Mouse (Mus musculus): ENCODE results near the gene Gm45808. TPM values are rescaled to one million over a fixed set of nuclear protein-coding genes. Genes with fewer than 3 reads are reported as not detected.
"Not testable (repeated sequence)": the region's sequence is repeated elsewhere in the genome, so short reads cannot be mapped to it uniquely, and the experiment has no call there.

Gene Gm45808
- 0.19 TPM in 1 of 2 replicates, not detected in the other for polyA plus RNA-seq (2012; rRNA removed)

DNA sequence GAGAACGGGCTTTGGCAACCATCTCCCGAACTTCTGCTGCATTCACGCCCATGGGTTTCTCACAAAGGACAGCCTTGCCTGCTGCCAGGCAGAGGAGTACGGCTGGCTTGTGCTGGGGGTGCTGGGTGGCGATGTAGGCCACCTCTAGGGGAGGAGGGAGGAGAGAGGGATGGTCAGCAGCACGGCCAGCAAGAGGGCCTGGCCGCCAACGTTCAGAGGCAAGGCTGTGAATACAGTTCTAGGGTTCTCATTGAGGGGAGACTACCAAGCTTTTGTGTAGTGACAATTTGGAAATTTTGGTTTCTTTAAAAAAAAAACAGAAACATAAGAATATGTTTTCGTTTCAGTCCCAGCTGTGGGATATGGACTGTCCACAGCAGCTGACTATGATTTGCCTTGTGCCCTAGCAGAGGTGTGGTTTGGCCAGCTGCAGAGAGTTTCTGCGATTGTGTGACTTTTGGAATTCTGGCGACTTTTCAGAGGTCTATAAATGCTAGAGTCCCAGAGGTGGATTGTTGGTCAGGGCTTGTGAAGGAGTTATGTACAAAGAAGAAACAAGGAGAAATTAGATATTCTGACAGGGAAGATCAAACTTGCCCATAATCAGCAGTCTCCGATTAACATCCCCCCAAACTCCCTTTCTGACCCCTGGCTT, at the start of gene Gm45808:
Gene Gm45808 (minus strand): TSS at position 51 of the 655 bp plus-strand sequence.
- no peak within 1 kb of the TSS for H3K4me3 ChIP-seq (ENCODE audit: insufficient read depth, low read length)
- no peak for TF ChIP-seq CTCF (IDR thresholded peaks at IDR 0.05; ENCODE audit: extremely low read depth, insufficient read depth, low read length)
- TF ChIP-seq POLR2A (IDR thresholded peaks at IDR 0.05; ENCODE audit: extremely low read depth, insufficient read depth, low read length): no peak
- no peak within 1 kb of the TSS for H3K27ac ChIP-seq (ENCODE audit: insufficient read depth, low read length)
- H3K4me1 ChIP-seq (ENCODE audit: control insufficient read depth, insufficient read depth, low read length): no peaks in the 10 kb centered on the region; the same call in 1 of the 2 replicates

DNA sequence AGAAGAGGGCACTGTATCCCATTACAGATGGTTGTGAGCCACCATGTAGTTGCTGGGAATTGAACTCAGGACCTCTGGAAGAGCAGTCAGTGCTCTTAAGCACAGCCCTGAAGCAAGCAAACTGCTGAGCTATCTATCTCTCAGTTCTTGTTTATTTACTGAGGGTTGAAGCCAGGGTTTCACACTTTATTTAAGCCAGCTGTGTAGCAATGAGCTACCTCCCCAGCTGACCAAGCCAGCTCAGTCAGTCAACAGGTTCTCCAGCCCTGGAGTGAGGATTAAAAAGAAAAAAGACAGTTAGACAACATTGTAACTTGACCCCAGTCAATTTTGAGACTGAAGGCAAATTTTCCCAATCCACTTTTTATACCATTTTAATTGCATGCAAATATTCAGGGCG, 49.1 kb upstream of the Gm45808 start:
- Histone ChIP-seq H3K4me3 (ENCODE audit: insufficient read depth, low read length) (no peak overlapping the region), H3K27ac (ENCODE audit: insufficient read depth, low read length) (no peak overlapping the region), H3K4me1 (ENCODE audit: control insufficient read depth, insufficient read depth, low read length) (no peaks in the 10 kb centered on the region)
- TF ChIP-seq POLR2A (IDR thresholded peaks at IDR 0.05; ENCODE audit: extremely low read depth, insufficient read depth, low read length) (no peak), CTCF (IDR thresholded peaks at IDR 0.05; ENCODE audit: extremely low read depth, insufficient read depth, low read length) (no peak)

DNA sequence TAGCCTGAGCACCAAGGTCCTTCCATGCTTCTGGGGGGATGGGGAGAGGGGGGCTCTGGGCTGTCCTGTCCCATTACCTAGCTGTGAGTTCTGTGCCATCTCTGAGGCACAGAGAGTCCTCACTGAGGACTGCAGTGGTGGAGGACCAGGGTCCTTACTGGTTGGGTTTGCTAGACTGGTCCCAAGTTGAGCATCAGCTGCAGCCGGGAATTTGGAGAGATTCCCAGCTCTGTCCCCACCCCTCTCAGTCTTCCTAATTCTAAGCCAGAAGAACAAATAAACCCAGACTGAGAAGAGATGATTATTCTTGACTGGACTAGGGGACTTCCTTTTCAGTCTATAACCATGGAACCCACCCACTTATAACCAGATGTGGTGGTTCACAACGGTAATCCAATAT, 44.0 kb upstream of the Gm45808 start:
- no peak overlapping the region for H3K27ac ChIP-seq (ENCODE audit: insufficient read depth, low read length)
- no peak overlapping the region for H3K4me3 ChIP-seq (ENCODE audit: insufficient read depth, low read length)
- TF ChIP-seq CTCF (IDR thresholded peaks at IDR 0.05; ENCODE audit: extremely low read depth, insufficient read depth, low read length) (no peak), POLR2A (IDR thresholded peaks at IDR 0.05; ENCODE audit: extremely low read depth, insufficient read depth, low read length) (no peak)
- H3K4me1 ChIP-seq (ENCODE audit: control insufficient read depth, insufficient read depth, low read length): no peaks in the 10 kb centered on the region

DNA sequence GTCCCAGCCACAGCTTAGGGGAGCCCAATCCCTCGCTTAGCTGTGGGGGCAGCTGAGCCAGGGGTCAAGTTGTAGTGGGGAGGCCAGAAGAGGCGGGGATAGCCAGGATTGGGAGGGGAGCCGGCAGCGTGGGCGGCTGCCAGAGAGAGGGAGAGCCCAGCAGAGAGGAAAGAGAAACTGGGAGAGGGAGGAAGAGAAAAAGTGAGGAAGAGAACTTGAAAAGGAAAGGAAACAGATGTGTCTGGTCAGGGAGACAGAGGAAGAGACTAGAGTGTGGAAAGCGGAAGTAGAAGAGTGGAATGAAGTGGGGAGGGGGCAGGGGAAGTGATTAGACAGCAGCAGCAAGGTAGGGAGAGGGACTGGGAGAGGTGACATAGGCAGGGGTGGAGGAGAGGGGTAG, 42.9 kb upstream of the Gm45808 start:
- Histone ChIP-seq H3K27ac (ENCODE audit: insufficient read depth, low read length) (no peak overlapping the region), H3K4me1 (ENCODE audit: control insufficient read depth, insufficient read depth, low read length) (peaks cover 5% of the 10 kb centered on the region; the same call in 1 of the 2 replicates), H3K4me3 (ENCODE audit: insufficient read depth, low read length) (no peak overlapping the region)
- TF ChIP-seq CTCF (IDR thresholded peaks at IDR 0.05; ENCODE audit: extremely low read depth, insufficient read depth, low read length): no peak
- TF ChIP-seq POLR2A (IDR thresholded peaks at IDR 0.05; ENCODE audit: extremely low read depth, insufficient read depth, low read length): no peak

DNA sequence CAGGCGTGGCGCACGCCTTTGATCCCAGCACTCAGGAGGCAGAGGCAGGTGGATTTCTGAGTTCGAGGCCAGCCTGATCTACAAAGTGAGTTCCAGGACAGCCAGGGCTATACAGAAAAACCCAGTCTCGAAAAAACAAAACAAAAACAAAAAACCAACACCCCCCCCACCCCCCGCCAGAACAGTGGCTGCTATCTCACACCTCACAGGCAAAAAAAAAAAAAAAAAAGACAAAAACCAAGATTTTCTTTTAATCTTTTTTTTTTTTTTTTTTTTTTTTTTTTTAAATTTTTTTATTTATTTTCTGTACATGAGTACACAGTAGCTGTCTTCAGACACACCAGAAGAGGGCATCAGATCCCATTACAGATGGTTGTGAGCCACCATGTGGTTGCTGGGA, 40.6 kb upstream of the Gm45808 start:
- H3K27ac ChIP-seq (ENCODE audit: insufficient read depth, low read length); H3K4me1 ChIP-seq (ENCODE audit: control insufficient read depth, insufficient read depth, low read length); H3K4me3 ChIP-seq (ENCODE audit: insufficient read depth, low read length): not testable (repeated sequence)

DNA sequence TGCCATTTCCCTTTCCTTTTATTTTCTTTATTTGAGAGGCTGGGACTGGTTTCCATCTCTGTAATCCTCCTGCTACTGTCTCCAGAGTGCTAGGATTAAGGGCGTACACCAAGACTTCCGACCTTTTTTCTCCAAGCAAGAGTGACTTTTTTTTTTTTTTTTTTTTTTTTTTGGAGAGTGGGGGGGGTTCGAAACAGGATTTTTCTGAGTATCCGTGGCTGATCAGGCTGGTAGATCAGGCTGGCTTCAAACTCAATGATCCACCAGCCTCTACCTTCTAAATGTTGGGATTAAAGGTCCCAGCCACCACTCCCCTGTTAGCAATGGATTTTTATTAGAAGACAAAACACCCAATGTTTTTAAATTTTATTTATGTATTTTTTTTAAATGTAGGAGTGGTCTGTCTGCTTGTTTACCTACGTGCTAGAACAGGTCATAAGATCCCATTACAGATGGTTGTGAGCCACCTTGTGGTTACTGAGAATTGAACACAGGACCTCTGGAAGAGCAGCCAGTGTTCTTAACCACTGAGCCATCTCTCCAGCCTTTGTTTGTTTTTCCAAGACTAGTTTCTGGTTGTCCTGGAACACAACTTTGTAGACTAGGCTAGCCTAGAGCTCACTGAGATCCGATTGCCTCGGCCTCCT, 40.0 kb upstream of the Gm45808 start:
- peak overlapping the region; percentile 78 for H3K4me3 ChIP-seq (ENCODE audit: insufficient read depth, low read length)
- peak overlapping the region; percentile 26 for H3K27ac ChIP-seq (ENCODE audit: insufficient read depth, low read length)
- peaks cover 7% of the 10 kb centered on the region; the same call in 1 of the 2 replicates for H3K4me1 ChIP-seq (ENCODE audit: control insufficient read depth, insufficient read depth, low read length)
- no peak for TF ChIP-seq POLR2A (IDR thresholded peaks at IDR 0.05; ENCODE audit: extremely low read depth, insufficient read depth, low read length)
- TF ChIP-seq CTCF (IDR thresholded peaks at IDR 0.05; ENCODE audit: extremely low read depth, insufficient read depth, low read length): no peak

DNA sequence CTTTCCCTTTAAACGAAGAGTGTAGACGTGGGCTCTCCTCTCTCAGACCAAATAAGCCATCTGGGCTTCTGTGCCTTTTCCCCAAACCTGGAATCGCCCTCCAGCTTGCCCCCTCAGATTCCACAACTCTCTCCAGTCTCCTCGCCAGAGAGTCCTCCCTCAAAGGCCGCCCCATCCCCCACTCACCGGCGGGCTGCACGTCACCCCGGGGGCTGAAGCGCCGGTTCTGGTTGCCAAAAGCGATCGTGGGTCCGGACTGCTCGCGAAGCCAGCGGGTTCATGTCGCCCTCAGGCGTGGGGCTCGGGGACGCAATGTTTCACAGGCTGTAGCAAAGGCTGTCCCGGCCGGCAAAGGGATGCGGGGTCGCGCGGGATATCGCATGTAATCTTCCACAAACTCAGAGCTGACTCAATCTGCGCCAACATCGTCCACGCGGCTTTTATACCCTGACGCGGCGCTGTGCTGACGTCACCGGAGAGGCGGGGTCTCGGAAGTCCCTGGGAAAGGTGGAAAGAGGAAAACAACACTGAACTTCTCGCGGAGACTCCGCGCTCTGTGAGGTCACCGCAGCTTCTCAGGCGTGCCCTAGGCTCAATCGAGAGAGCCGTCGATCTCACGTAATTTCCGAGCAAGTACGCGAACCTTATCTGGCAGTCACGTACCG, 39.3 kb upstream of the Gm45808 start, which contains the start of the genes Ppp1r15a and Plekha4:
Gene Ppp1r15a (minus strand): TSS at position 460 of the 665 bp plus-strand sequence.
Gene Plekha4 (plus strand): TSS at position 522 of the 665 bp plus-strand sequence.
- peaks cover 7% of the 10 kb centered on the region; the same call in 1 of the 2 replicates for H3K4me1 ChIP-seq (ENCODE audit: control insufficient read depth, insufficient read depth, low read length)
- peak within 1 kb of the TSS; percentile 78 for H3K4me3 ChIP-seq (ENCODE audit: insufficient read depth, low read length)
- peak within 1 kb of the TSS; percentile 92 for H3K27ac ChIP-seq (ENCODE audit: insufficient read depth, low read length)
- TF ChIP-seq CTCF (IDR thresholded peaks at IDR 0.05; ENCODE audit: extremely low read depth, insufficient read depth, low read length) (no peak), POLR2A (IDR thresholded peaks at IDR 0.05; ENCODE audit: extremely low read depth, insufficient read depth, low read length) (peak; percentile 99)

DNA sequence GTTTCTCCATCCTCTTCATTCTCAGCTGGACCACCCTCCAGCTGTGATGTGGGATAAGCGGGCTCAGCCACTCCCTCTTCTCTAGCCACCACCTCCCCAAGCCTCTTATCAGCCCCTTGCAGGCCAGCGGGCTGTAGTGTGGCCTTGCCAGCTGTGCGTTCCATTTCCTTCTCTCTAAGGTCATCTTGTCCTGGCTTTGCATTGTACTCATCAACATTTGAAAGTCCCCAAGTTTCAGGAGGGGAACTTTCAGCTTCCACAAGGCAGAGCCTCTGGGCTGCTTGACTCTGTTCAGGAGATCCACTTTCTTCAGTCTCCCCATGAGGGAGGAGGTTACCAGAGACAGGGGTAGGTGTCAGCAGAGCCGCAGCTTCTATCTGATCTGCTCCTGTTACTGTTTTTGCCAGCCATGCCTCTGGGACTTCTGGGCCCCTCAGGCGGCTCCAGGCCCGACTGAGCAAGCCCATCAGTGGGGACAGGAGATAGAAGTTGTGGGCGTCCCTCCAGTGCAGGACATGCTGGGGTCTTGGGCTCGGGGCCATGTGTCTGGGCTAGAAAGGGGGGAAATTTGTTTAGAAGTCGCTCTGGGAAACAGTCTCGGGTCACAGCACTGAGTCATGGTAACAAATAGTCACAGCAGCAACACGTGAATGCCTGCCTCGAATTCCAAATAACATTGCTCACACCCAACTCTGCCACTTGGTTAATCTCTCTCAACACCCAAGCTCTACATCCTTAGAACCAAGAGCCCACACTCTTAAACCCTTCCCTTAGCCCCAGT, 38.4 kb upstream of the Gm45808 start:
- Histone ChIP-seq H3K27ac (ENCODE audit: insufficient read depth, low read length) (peak overlapping the region; percentile 92; the same call in 1 of the 2 replicates), H3K4me3 (ENCODE audit: insufficient read depth, low read length) (peak overlapping the region; percentile 78), H3K4me1 (ENCODE audit: control insufficient read depth, insufficient read depth, low read length) (peaks cover 7% of the 10 kb centered on the region; the same call in 1 of the 2 replicates)
- TF ChIP-seq POLR2A (IDR thresholded peaks at IDR 0.05; ENCODE audit: extremely low read depth, insufficient read depth, low read length) (no peak), CTCF (IDR thresholded peaks at IDR 0.05; ENCODE audit: extremely low read depth, insufficient read depth, low read length) (no peak)

DNA sequence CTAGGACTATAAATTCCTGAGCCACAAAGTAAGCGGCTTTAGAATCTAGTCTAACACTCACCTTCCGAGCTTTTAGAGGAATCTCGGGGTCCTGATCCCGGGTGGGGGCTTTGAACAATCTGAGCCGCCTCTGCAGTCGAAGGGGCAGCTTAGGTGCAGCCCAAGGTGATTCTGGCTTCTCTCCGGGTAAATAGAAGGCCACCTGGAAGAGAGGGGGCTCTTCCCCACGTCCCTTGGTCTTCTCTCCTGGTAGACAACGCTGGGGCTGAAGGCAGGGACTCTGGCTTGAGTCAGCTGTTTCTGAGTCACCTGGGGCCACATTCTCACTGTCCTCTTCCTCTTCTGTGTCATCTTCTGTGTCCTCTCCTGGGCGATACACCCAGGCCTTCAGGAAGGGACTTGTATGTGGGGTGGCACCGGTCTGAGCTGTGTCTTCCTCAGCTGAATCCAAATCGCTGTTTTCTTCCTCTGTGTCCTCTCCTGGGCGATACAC, 37.1 kb upstream of the Gm45808 start:
- TF ChIP-seq POLR2A (IDR thresholded peaks at IDR 0.05; ENCODE audit: extremely low read depth, insufficient read depth, low read length) (no peak), CTCF (IDR thresholded peaks at IDR 0.05; ENCODE audit: extremely low read depth, insufficient read depth, low read length) (no peak)
- no peak overlapping the region for H3K4me3 ChIP-seq (ENCODE audit: insufficient read depth, low read length)
- H3K27ac ChIP-seq (ENCODE audit: insufficient read depth, low read length): no peak overlapping the region
- peaks cover 7% of the 10 kb centered on the region; the same call in 1 of the 2 replicates for H3K4me1 ChIP-seq (ENCODE audit: control insufficient read depth, insufficient read depth, low read length)
